Mouse (Mus musculus): ENCODE measurements around the gene Sik1.

DNA sequence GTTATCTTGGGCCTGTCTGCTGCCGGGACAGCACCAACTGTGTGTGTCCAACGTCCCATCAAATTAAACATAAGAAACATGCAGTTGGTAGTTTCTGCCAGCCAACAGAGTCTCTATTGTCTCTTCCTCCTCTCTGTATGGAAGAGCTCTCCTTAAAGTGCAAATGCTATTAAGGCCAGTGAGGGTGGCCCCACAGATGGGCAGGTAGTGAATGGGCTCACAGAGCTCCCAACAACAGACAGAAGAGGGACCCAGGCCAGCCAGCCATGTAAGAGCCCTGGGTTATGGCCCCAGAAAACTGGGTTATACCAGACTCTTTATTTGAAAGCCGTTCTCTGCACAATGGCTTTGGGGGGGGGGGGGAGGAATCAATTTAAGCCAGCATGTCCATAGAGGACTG lies 21.2 kb upstream of the Sik1 start:
- TF ChIP-seq CTCF (IDR thresholded peaks at IDR 0.05; ENCODE audit: insufficient read depth, low read length) (no peak), POLR2A (IDR thresholded peaks at IDR 0.05; ENCODE audit: borderline replicate concordance, extremely low read depth, low read depth, low read length) (no peak)
